Comparison of ENCODE assay signal across 8 mouse cellular contexts in genomic region chr6:87810713-87811669, GRCm38 (mm10). TPM values are rescaled to one million over a fixed set of nuclear protein-coding genes. Genes with fewer than 3 reads are reported as not detected.
DNase-seq lines count a peak whose midpoint lies in the region; ATAC-seq and TF ChIP-seq lines count a peak whose summit lies in the region.

No protein-coding gene starts in this region.

- H3K9me3 ChIP-seq in ES-E14 (ENCODE audit: control insufficient read depth, insufficient read depth, low read depth, low read length) = no peaks in the 10 kb centered on the region
- H3K9me3 ChIP-seq in hindbrain, embryonic 14.5 days (ENCODE audit: control insufficient read depth, low read length) = no peaks in the 10 kb centered on the region

- peak overlapping the region; percentile 74 for H3K4me2 ChIP-seq in hindbrain, embryonic 14.5 days (replicated peaks)

- H3K36me3 ChIP-seq in ES-E14 (ENCODE audit: control insufficient read depth, insufficient read depth, low read length, poor library complexity, severe bottlenecking) = no peaks in the 10 kb centered on the region
- peaks cover 25% of the 10 kb centered on the region for H3K36me3 ChIP-seq in hindbrain, embryonic 14.5 days (replicated peaks; ENCODE audit: control insufficient read depth, insufficient read depth)
- H3K36me3 ChIP-seq in macrophage (ENCODE audit: inconsistent target) = no peaks in the 10 kb centered on the region

- H3K27ac ChIP-seq in ES-E14 (ENCODE audit: insufficient read depth, low read depth, low read length, poor library complexity, severe bottlenecking) = no peak overlapping the region
- H3K27ac ChIP-seq in hindbrain, embryonic 14.5 days = peak overlapping the region; percentile 40; the same call in 1 of the 2 replicates
- peak overlapping the region; percentile 61 for H3K27ac ChIP-seq in macrophage

- H3K4me1 ChIP-seq in ES-E14 (ENCODE audit: control insufficient read depth in 2 of 2, insufficient read depth in 2 of 2, low read length in 2 of 2, poor library complexity in 1 of 2) = peaks cover 0 to 2% of the 10 kb centered on the region in 2 experiments; a peak in 1 of 4 replicates
- peaks cover 12% of the 10 kb centered on the region for H3K4me1 ChIP-seq in hindbrain, embryonic 14.5 days (replicated peaks; ENCODE audit: control insufficient read depth, insufficient read depth, low read length)

- peaks cover 45% of the 10 kb centered on the region for H3K79me2 ChIP-seq in macrophage (ENCODE audit: inconsistent target)

- peak; percentile 30 for DNase-seq in ES-E14 (ENCODE audit: low read depth, low spot score)
- peak; percentile 31 for DNase-seq in c-Kit-positive CD71-positive TER-119-positive erythroid progenitor cells, embryonic 14.5 days (ENCODE audit: low spot score)
- DNase-seq in gastrocnemius, adult 18-20 months (ENCODE audit: low spot score) = peak; percentile 59
- peak; percentile 50 for DNase-seq in hindbrain, embryonic 14.5 days (ENCODE audit: low spot score)
- DNase-seq in left cerebral cortex, adult 9 months (ENCODE audit: low spot score in 2 of 2) = peak; percentile 31 to 51
- peak; percentile 60 to 71 for DNase-seq in right cerebral cortex, adult 2 months (ENCODE audit: low spot score in 2 of 2)
- DNase-seq in urinary bladder, adult 2 months (ENCODE audit: low spot score) = peak; percentile 49

- 1% methylated on average over 77 of the region's 77 CpGs for WGBS in hindbrain, embryonic 14.5 days
- under 1% methylated on average over 52 of the region's 77 CpGs for WGBS in macrophage (ENCODE audit: missing documents)

- in situ Hi-C loops in ES-E14 (cut with MboI; ENCODE audit: low sequenced_read_pairs in 2 of 2, unreplicated experiment in 2 of 2) = no loop called here

- H3K4me3 ChIP-seq in ES-E14 (ENCODE audit: insufficient read depth in 1 of 2, low read depth in 1 of 2, low read length in 2 of 2, poor library complexity in 1 of 2, severe bottlenecking in 1 of 2) = peak overlapping the region; percentile 81 to 97
- peak overlapping the region; percentile 57 for H3K4me3 ChIP-seq in hindbrain, embryonic 14.5 days (replicated peaks; ENCODE audit: low read length)
- H3K4me3 ChIP-seq in macrophage (ENCODE audit: inconsistent target) = peak overlapping the region; percentile 53

- H3K27me3 ChIP-seq in hindbrain, embryonic 14.5 days (ENCODE audit: control insufficient read depth, insufficient read depth, low read length) = no peaks in the 10 kb centered on the region

- peak overlapping the region; percentile 82 for H3K9ac ChIP-seq in ES-E14 (ENCODE audit: insufficient read depth, low read depth, low read length, poor library complexity, severe bottlenecking)
- peak overlapping the region; percentile 74 for H3K9ac ChIP-seq in hindbrain, embryonic 14.5 days

- peak; percentile 27 for ATAC-seq in hindbrain, embryonic 14.5 days (ENCODE audit: low FRiP score)

TF ChIP-seq in ES-E14, 5 proteins besides CTCF, POLR2A, EP300 and RAD21:
- TF ChIP-seq ZC3H11A (IDR thresholded peaks at IDR 0.05; ENCODE audit: borderline replicate concordance, low read depth, low read length) (no peak), CHD2 (IDR thresholded peaks at IDR 0.05; ENCODE audit: low read depth, low read length) (no peak), HCFC1 (IDR thresholded peaks at IDR 0.05; ENCODE audit: borderline replicate concordance, insufficient read depth, low read length) (0 out of 2 replicates have a peak, but pooled peaks have one; percentile 10)

RNA-seq across cellular contexts. Expression of gene Rab43, which starts 1.0 kb away (rescaled TPM):
- 1.6 and 2.0 TPM in 2 replicates for total RNA-seq in ES-E14 (2012; rRNA removed)
- total RNA-seq in gastrocnemius, adult 18-20 months (2021) = 1 to 10 TPM; 3.2 to 5.9 TPM
- polyA plus RNA-seq in hindbrain, embryonic 14.5 days (2014; fragmentation: Nextera tagmentation; extraction: Ambion mirVana) = 7.8 and 15.6 TPM in 2 replicates
- total RNA-seq in macrophage (2018; cell fraction: chromatin; rRNA removed) = 100 to 1,000 TPM in 12 of 26 experiments, 10 to 100 TPM in 14; 32.6 to 201 (median 97.9) TPM
- total RNA-seq in macrophage (2018; cell fraction: cytosol; rRNA removed) = 100 to 1,000 TPM in 2 of 26 experiments, 10 to 100 TPM in 24; 38.0 to 112 (median 61.4) TPM
- 100 to 1,000 TPM in 10 of 26 experiments, 10 to 100 TPM in 16; 47.8 to 152 (median 90.5) TPM for total RNA-seq in macrophage (2018; cell fraction: nucleus; rRNA removed)
- polyA plus RNA-seq in macrophage (2018) = 25.3 to 51.3 TPM (median 35.5 TPM) in 3 replicates
- 16.3 and 19.2 TPM in 2 replicates for polyA plus RNA-seq in urinary bladder, adult 2 months (2012; rRNA removed)

RNA-seq across cellular contexts. Expression of gene Gm45140, which starts 24.6 kb away (rescaled TPM):
- total RNA-seq in ES-E14 (2012; rRNA removed) = 2.6 and 5.7 TPM in 2 replicates
- total RNA-seq in gastrocnemius, adult 18-20 months (2021) = under 1 TPM in 1 of 2 experiments, not detected in 1; 0.59 TPM
- 1.1 and 5.8 TPM in 2 replicates for polyA plus RNA-seq in hindbrain, embryonic 14.5 days (2014; fragmentation: Nextera tagmentation; extraction: Ambion mirVana)
- total RNA-seq in macrophage (2018; cell fraction: chromatin; rRNA removed) = 10 to 100 TPM in 21 of 26 experiments, 1 to 10 TPM in 5; 7.4 to 30.6 (median 13.5) TPM
- 1 to 10 TPM; 1.1 to 7.4 (median 3.9) TPM for total RNA-seq in macrophage (2018; cell fraction: cytosol; rRNA removed)
- total RNA-seq in macrophage (2018; cell fraction: nucleus; rRNA removed) = 10 to 100 TPM in 3 of 26 experiments, 1 to 10 TPM in 23; 3.2 to 11.4 (median 5.9) TPM
- 2.6 to 20.2 TPM (median 3.1 TPM) in 3 replicates for polyA plus RNA-seq in macrophage (2018)
- 4.8 and 5.9 TPM in 2 replicates for polyA plus RNA-seq in urinary bladder, adult 2 months (2012; rRNA removed)

RNA-seq across cellular contexts. Expression of gene Isy1, which starts 27.6 kb away (rescaled TPM):
- total RNA-seq in ES-E14 (2012; rRNA removed) = 34.6 and 48.8 TPM in 2 replicates
- 10 to 100 TPM; 19.5 to 22.6 TPM for total RNA-seq in gastrocnemius, adult 18-20 months (2021)
- 21.1 and 21.7 TPM in 2 replicates for polyA plus RNA-seq in hindbrain, embryonic 14.5 days (2014; fragmentation: Nextera tagmentation; extraction: Ambion mirVana)
- 100 to 1,000 TPM in 6 of 26 experiments, 10 to 100 TPM in 20; 22.9 to 464 (median 62.6) TPM for total RNA-seq in macrophage (2018; cell fraction: chromatin; rRNA removed)
- 10 to 100 TPM; 17.1 to 37.9 (median 22.8) TPM for total RNA-seq in macrophage (2018; cell fraction: cytosol; rRNA removed)
- total RNA-seq in macrophage (2018; cell fraction: nucleus; rRNA removed) = 100 to 1,000 TPM in 1 of 26 experiments, 10 to 100 TPM in 23, 1 to 10 TPM in 2; 8.6 to 104 (median 23.2) TPM
- 23.0 to 55.1 TPM (median 40.1 TPM) in 3 replicates for polyA plus RNA-seq in macrophage (2018)
- polyA plus RNA-seq in urinary bladder, adult 2 months (2012; rRNA removed) = 28.8 and 29.1 TPM in 2 replicates

RNA-seq across cellular contexts. Expression of gene Gp9, which starts 33.1 kb away (rescaled TPM):
- total RNA-seq in ES-E14 (2012; rRNA removed) = not detected in 2 replicates
- total RNA-seq in gastrocnemius, adult 18-20 months (2021) = not detected
- 0.56 and 0.83 TPM in 2 replicates for polyA plus RNA-seq in hindbrain, embryonic 14.5 days (2014; fragmentation: Nextera tagmentation; extraction: Ambion mirVana)
- not detected for total RNA-seq in macrophage (2018; cell fraction: chromatin; rRNA removed)
- under 1 TPM in 5 of 26 experiments, not detected in 21; 0.14 to 0.30 (median 0.19) TPM for total RNA-seq in macrophage (2018; cell fraction: cytosol; rRNA removed)
- total RNA-seq in macrophage (2018; cell fraction: nucleus; rRNA removed) = 1 to 10 TPM in 1 of 26 experiments, under 1 TPM in 1, not detected in 24; 0.89 to 1.4 TPM
- 0.19 TPM in 1 of 3 replicates, not detected in the others for polyA plus RNA-seq in macrophage (2018)
- polyA plus RNA-seq in urinary bladder, adult 2 months (2012; rRNA removed) = 0.19 and 0.27 TPM in 2 replicates

RNA-seq across cellular contexts. Expression of gene Cnbp, which starts 39.9 kb away (rescaled TPM):
- 400 and 562 TPM in 2 replicates for total RNA-seq in ES-E14 (2012; rRNA removed)
- 100 to 1,000 TPM; 462 to 552 TPM for total RNA-seq in gastrocnemius, adult 18-20 months (2021)
- 541 and 555 TPM in 2 replicates for polyA plus RNA-seq in hindbrain, embryonic 14.5 days (2014; fragmentation: Nextera tagmentation; extraction: Ambion mirVana)
- total RNA-seq in macrophage (2018; cell fraction: chromatin; rRNA removed) = 100 to 1,000 TPM in 23 of 26 experiments, 10 to 100 TPM in 3; 59.7 to 286 (median 131) TPM
- total RNA-seq in macrophage (2018; cell fraction: cytosol; rRNA removed) = 100 to 1,000 TPM; 106 to 182 (median 147) TPM
- 100 to 1,000 TPM in 15 of 26 experiments, 10 to 100 TPM in 11; 68.2 to 273 (median 106) TPM for total RNA-seq in macrophage (2018; cell fraction: nucleus; rRNA removed)
- 127 to 335 TPM (median 146 TPM) in 3 replicates for polyA plus RNA-seq in macrophage (2018)
- 351 and 355 TPM in 2 replicates for polyA plus RNA-seq in urinary bladder, adult 2 months (2012; rRNA removed)
